Mouse (Mus musculus) liver, postnatal 0 days (tissue): ENCODE results near the gene Hdac10. TPM values are rescaled to one million over a fixed set of nuclear protein-coding genes. Genes with fewer than 3 reads are reported as not detected.

Experiments used
- ATAC-seq: fragments of 200-750 bp; cut with Nextera tagmentation; 2 replicates; pipeline ENCODE4 v1.8.0; 2017; ENCODE audit warnings: mild to moderate bottlenecking, moderate library complexity
- DNase-seq: peaks from one replicate; pipeline ENCODE4 v3.0.0-alpha.2; 2016
- H3K27ac ChIP-seq: fragments of 300-500 bp; sonication (generic); 2 replicates; pipeline ENCODE4 v1.5.1; 2014; ENCODE audit warnings: antibody characterized with exemption, moderate library complexity, mild to moderate bottlenecking, low read depth
- H3K27me3 ChIP-seq: fragments of 300-500 bp; sonication (generic); 2 replicates; pipeline ENCODE4 v1.6.1; 2014; ENCODE audit warnings: low read length, control low read depth, mixed read lengths; ENCODE audit not compliant: insufficient read depth
- H3K36me3 ChIP-seq: fragments of 300-500 bp; sonication (generic); replicated peaks from 2 replicates; pipeline ENCODE4 v1.6.1; 2014; ENCODE audit warnings: mild to moderate bottlenecking, control low read depth, low read length, moderate library complexity, mixed read lengths; ENCODE audit not compliant: insufficient read depth
- H3K4me1 ChIP-seq: fragments of 300-500 bp; sonication (generic); 2 replicates; pipeline ENCODE4 v1.6.1; 2014; ENCODE audit warnings: antibody characterized with exemption, mild to moderate bottlenecking, control low read depth; ENCODE audit not compliant: insufficient read depth
- H3K4me2 ChIP-seq: fragments of 300-500 bp; sonication (generic); 2 replicates; pipeline ENCODE4 v1.6.1; 2014; ENCODE audit warnings: low read depth, mild to moderate bottlenecking, low read length, moderate library complexity, mixed read lengths
- H3K4me3 ChIP-seq: fragments of 300-500 bp; sonication (generic); 2 replicates; pipeline ENCODE4 v1.5.1; 2014; ENCODE audit warnings: low read depth, low read length
- H3K9ac ChIP-seq: fragments of 300-500 bp; sonication (generic); replicated peaks from 2 replicates; pipeline ENCODE4 v1.6.1; 2014; ENCODE audit warnings: mild to moderate bottlenecking, moderate library complexity
- H3K9me3 ChIP-seq: fragments of 300-500 bp; sonication (generic); 2 replicates; pipeline ENCODE4 v1.6.1; 2016; ENCODE audit warnings: mild to moderate bottlenecking, control low read depth, low read length, mixed read lengths
- CTCF ChIP-seq: sonication (generic); IDR thresholded peaks from 2 replicates; pipeline ENCODE4 v1.5.1; 2016; ENCODE audit warnings: antibody characterized with exemption, low read depth
- EP300 ChIP-seq: IDR thresholded peaks from 2 replicates; pipeline ENCODE4 v1.6.1; 2016; ENCODE audit warnings: antibody characterized with exemption, low read depth, mild to moderate bottlenecking
- WGBS: fragments of 180-500 bp; shearing (Covaris S2); extraction: QIAGEN DNeasy Blood & Tissue Kit; methylation state at CpG from one replicate; pipeline ENCODE4 v1.1.7; 2014; ENCODE audit not compliant: insufficient replicate concordance; 5-methylcytosine and 5-hydroxymethylcytosine counted together
- polyA plus RNA-seq: library from polyadenylated mRNA; unstranded; fragments of >200 nt; fragmentation: Nextera tagmentation; extraction: Ambion mirVana; gene quantifications from 2 replicates; pipeline ENCODE4 v1.2.1, GENCODE M21; 2015

Hdac10 gene
- polyA plus RNA-seq, 1 experiment from 2014 or later: 6.3 TPM

DNA sequence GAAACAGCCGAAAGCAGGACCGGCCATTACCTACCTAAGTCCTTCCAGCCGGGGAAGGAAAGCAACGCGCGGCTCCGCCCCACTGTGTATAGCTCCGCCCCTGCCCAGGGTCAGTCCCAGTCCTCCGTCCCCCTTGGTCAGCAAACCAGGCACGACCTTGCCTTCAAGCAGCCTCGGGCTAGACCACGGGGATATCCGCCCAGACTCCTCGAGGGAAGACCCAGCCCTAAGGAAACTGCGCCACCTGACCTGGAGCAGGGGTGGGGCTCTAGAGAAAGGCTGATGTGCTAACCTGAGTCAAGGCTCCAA lies 45.4 kb upstream of the Hdac10 start:
- Histone ChIP-seq H3K36me3 (no peaks in the 10 kb centered on the region; the same call in 1 of the 2 replicates), H3K27me3 (peaks cover 11% of the 10 kb centered on the region; the same call in 1 of the 2 replicates), H3K27ac (peak overlapping the region; percentile 84), H3K4me1 (peaks cover 82% of the 10 kb centered on the region), H3K4me2 (peak overlapping the region; percentile 91), H3K9ac (peak overlapping the region; percentile 70), H3K9me3 (no peaks in the 10 kb centered on the region), H3K4me3 (peak overlapping the region; percentile 58)
- DNase-seq: peak; percentile 77
- peak; percentile 53 for ATAC-seq
- no peak for TF ChIP-seq EP300
- no peak for TF ChIP-seq CTCF
- WGBS: 3% methylated on average over 14 of the region's 15 CpGs

DNA sequence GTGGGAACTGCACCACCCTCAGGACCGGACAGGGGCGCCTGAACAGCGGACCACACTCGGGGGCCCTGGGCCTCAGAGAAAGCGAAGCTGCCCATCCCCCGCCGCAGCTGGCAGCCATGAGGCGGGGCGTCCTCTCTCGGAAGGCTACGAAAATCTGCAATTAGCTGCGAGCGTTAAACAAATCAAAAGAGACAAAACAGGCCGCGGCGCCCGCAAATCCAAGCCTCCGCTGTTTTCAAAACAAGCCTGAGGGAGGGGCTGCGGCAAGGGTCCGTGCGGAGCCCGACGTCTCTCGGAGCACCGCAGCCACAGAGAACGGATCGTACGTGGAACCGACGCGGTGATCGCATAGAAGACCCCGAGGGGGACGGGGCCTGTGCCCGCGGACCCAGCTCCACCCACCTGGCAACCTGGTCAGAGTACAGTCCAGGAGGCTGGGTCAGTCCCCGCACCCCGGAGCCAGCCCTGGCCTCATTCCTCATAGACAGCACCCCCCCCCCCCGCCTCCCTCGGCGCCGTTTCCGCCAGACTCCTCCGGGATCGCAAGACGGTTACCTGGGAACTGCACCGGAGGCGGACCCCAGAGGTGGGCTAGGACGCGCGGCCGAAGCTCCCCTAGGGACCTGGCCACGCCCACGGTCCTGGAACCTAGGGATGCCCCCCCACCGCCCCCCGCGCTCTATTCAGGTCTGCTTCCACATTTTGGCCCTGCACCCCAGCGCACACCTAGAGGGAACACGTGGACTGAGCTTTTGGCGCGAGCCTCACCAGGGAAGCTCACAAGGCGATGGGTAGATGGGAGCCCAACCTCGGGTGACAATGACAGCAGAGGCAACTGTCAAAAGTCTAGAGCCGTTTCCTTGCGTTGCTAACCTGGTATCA lies 44.8 kb upstream of the Hdac10 start:
- under 1% methylated on average over 56 of the region's 65 CpGs for WGBS
- Histone ChIP-seq H3K27ac (peak overlapping the region; percentile 84), H3K27me3 (peaks cover 11% of the 10 kb centered on the region; the same call in 1 of the 2 replicates), H3K36me3 (no peaks in the 10 kb centered on the region; the same call in 1 of the 2 replicates), H3K4me3 (peak overlapping the region; percentile 58), H3K4me2 (peak overlapping the region; percentile 91), H3K4me1 (peaks cover 76% of the 10 kb centered on the region), H3K9ac (peak overlapping the region; percentile 70), H3K9me3 (no peaks in the 10 kb centered on the region)
- no peak for TF ChIP-seq CTCF
- no peak for TF ChIP-seq EP300
- DNase-seq (peak; percentile 56), ATAC-seq (peak; percentile 24; the same call in 1 of the 2 replicates)

DNA sequence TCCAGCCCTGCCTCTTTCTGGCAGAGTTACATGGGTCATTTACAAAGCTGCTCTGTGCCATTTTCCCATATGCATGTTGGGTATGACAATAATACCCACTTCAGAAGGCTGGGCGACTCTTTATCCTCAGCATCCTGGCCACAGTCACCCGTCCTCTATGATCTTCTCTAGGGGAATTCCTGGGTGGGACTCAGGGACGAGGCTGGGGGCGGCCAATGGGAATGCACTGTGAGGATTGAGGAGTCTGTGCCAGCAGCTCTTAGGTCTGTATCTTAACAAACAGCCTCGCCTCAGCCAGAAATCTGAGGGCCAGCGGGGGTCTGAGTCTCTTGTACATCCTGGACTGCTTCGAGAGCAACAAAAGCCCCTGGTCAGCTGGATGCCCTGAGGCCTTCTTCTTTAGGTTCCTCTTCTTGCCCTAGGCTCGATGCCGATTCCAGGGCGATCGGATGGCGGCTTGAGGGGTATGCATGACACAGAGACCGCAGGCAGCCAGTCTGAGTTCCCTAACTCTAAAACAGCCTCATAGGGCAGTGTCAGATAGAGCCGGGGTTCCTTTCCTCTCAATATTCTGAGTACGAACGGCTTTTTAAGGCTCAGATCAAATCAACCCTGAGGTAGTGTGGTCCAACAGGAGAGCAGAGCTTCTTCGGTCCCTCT lies 43.9 kb upstream of the Hdac10 start:
- peak overlapping the region; percentile 58 for H3K4me3 ChIP-seq
- H3K27ac ChIP-seq: peak overlapping the region; percentile 84
- peaks cover 11% of the 10 kb centered on the region; the same call in 1 of the 2 replicates for H3K27me3 ChIP-seq
- no peaks in the 10 kb centered on the region for H3K9me3 ChIP-seq
- TF ChIP-seq EP300 (no peak), CTCF (no peak)
- ATAC-seq: no peak
- 34% methylated on average over 17 of the region's 17 CpGs for WGBS
- no peak for DNase-seq
- peak overlapping the region; percentile 91 for H3K4me2 ChIP-seq
- peaks cover 68% of the 10 kb centered on the region for H3K4me1 ChIP-seq
- peak overlapping the region; percentile 70 for H3K9ac ChIP-seq
- H3K36me3 ChIP-seq: peaks cover 4% of the 10 kb centered on the region

DNA sequence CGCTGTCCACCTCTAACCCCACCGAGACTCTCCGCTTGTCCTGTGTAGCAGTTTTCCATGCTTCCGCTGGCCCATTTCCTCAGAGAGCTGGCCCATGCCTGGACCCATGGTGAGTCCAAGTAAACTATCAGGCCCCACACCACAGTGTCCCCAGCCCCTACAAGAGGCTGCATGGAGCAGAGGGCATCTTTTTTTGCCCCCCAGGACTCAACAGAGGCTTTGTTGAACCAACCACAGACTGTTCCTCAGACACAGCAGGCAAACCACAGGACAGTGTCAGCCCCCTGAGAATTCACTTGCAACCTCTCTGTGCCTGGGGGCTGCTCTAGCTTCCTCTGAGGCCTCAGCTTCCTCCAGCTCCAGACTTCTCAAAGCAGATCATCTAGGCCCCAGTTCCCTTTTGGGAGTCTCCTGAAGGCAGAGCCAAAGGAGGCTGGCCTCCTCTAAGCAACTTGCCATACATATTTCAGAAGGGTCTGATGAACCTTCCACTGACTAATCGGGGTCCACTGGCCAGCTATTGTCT lies 43.1 kb upstream of the Hdac10 start:
- Histone ChIP-seq H3K4me3 (no peak overlapping the region), H3K27ac (peak overlapping the region; percentile 29; the same call in 1 of the 2 replicates), H3K9me3 (no peaks in the 10 kb centered on the region), H3K4me1 (peaks cover 59% of the 10 kb centered on the region), H3K36me3 (peaks cover 12% of the 10 kb centered on the region), H3K9ac (no peak overlapping the region), H3K27me3 (peaks cover 11% of the 10 kb centered on the region; the same call in 1 of the 2 replicates), H3K4me2 (peak overlapping the region; percentile 91; the same call in 1 of the 2 replicates)
- TF ChIP-seq CTCF: no peak
- no peak for TF ChIP-seq EP300
- WGBS: 70% methylated on average over 5 of the region's 5 CpGs
- DNase-seq (no peak), ATAC-seq (no peak)

- Histone ChIP-seq H3K4me1 (peaks cover 51% of the 10 kb centered on the region), H3K4me3 (no peak overlapping the region), H3K27ac (peak overlapping the region; percentile 80), H3K9me3 (no peaks in the 10 kb centered on the region), H3K36me3 (peaks cover 24% of the 10 kb centered on the region), H3K27me3 (peaks cover 11% of the 10 kb centered on the region; the same call in 1 of the 2 replicates), H3K9ac (peak overlapping the region; percentile 41; the same call in 1 of the 2 replicates), H3K4me2 (peak overlapping the region; percentile 29; the same call in 1 of the 2 replicates)
- TF ChIP-seq EP300: peak; percentile 29; the same call in 1 of the 2 replicates
- TF ChIP-seq CTCF: no peak
- WGBS: 37% methylated on average over 3 of the region's 3 CpGs
- DNase-seq (peak; percentile 53), ATAC-seq (peak; percentile 67)
Observed at GRCm38 (mm10) chr15:89170102-89170501, 41.6 kb upstream of the Hdac10 start.
